Comparison of ENCODE assay signal across 44 mouse cellular contexts in genomic region chr5:103605707-103606106, GRCm38 (mm10). TPM values are rescaled to one million over a fixed set of nuclear protein-coding genes. Genes with fewer than 3 reads are reported as not detected.
"Had no signal": no experiment of that assay in that cellular context is flagged by ENCODE, and none has a peak within 500 bp of the region (broad histone marks: within the 10 kb centered on the region; RNA-seq: fewer than 3 reads in every experiment).

No protein-coding gene starts in this region.

- H3K9me3 ChIP-seq: heart, embryonic 13.5 days; heart, embryonic 15.5 days; hindbrain, embryonic 10.5 days; hindbrain, embryonic 12.5 days; hindbrain, embryonic 13.5 days; hindbrain, embryonic 15.5 days; kidney, embryonic 15.5 days had no signal

- ATAC-seq: hindbrain, embryonic 16.5 days; hindbrain, postnatal 0 days; inflammation-experienced regulatory T-cells, adult 6 months; intestine, embryonic 16.5 days; intestine, postnatal 0 days had no signal

- H3K27ac ChIP-seq: heart, embryonic 13.5 days; heart, embryonic 15.5 days; hindbrain, embryonic 10.5 days; hindbrain, embryonic 12.5 days; hindbrain, embryonic 13.5 days; hindbrain, embryonic 14.5 days; hindbrain, embryonic 15.5 days; hindbrain, postnatal 0 days; kidney, embryonic 15.5 days; kidney, postnatal 0 days; layer of hippocampus, adult 2 months; left cerebral cortex, adult 2 months had no signal

- H3K36me3 ChIP-seq: heart, embryonic 12.5 days; heart, embryonic 13.5 days; heart, embryonic 15.5 days; hindbrain, embryonic 10.5 days; hindbrain, embryonic 12.5 days; hindbrain, embryonic 13.5 days; hindbrain, embryonic 15.5 days; kidney, embryonic 15.5 days had no signal

- H3K4me1 ChIP-seq: heart, embryonic 12.5 days; heart, embryonic 13.5 days; heart, embryonic 15.5 days; hindbrain, embryonic 12.5 days; hindbrain, embryonic 15.5 days; kidney, embryonic 15.5 days had no signal

- H3K4me3 ChIP-seq: heart, embryonic 12.5 days; heart, embryonic 13.5 days; heart, embryonic 15.5 days; hindbrain, embryonic 10.5 days; hindbrain, embryonic 12.5 days; hindbrain, embryonic 13.5 days; hindbrain, embryonic 15.5 days; kidney, embryonic 15.5 days; layer of hippocampus, adult 2 months; left cerebral cortex, adult 2 months had no signal

- H3K27me3 ChIP-seq: heart, embryonic 12.5 days; heart, embryonic 13.5 days; heart, embryonic 15.5 days; hindbrain, embryonic 12.5 days; hindbrain, embryonic 13.5 days; hindbrain, embryonic 15.5 days; kidney, embryonic 15.5 days had no signal

- H3K4me2 ChIP-seq: heart, embryonic 11.5 days; heart, embryonic 12.5 days; heart, embryonic 13.5 days; heart, embryonic 15.5 days; hindbrain, embryonic 12.5 days; hindbrain, embryonic 13.5 days; hindbrain, embryonic 14.5 days; hindbrain, embryonic 15.5 days; kidney, embryonic 15.5 days had no signal

- DNase-seq: heart, postnatal 10 days; heart, postnatal 14 days; heart, postnatal 36 days; heart, postnatal 4 days; kidney, adult 18-20 months; kidney, adult 2 months; kidney, adult 8-10 months; kidney, adult 9 months; kidney, postnatal 10 days; kidney, postnatal 14 days; kidney, postnatal 25 days; kidney, postnatal 36 days; layer of hippocampus, adult 9-11 months; layer of hippocampus, postnatal 36 days had no signal

- H3K9ac ChIP-seq: heart, embryonic 12.5 days; heart, embryonic 13.5 days; heart, embryonic 15.5 days; hindbrain, embryonic 12.5 days; hindbrain, embryonic 13.5 days; hindbrain, embryonic 14.5 days; hindbrain, embryonic 15.5 days; kidney, embryonic 15.5 days had no signal

RNA-seq across cellular contexts. Expression of gene Slc10a6, which starts 23.5 kb away (rescaled TPM):
- total RNA-seq: hematopoietic stem cell, adult 5-6 weeks; layer of hippocampus, adult 18-20 months; layer of hippocampus, postnatal 36 days; left cerebral cortex, adult 18-20 months; left cerebral cortex, adult 8-10 months had no signal
- polyA plus RNA-seq: kidney, embryonic 14.5 days had no signal

RNA-seq across cellular contexts. Expression of gene 1700016H13Rik, which starts 50.1 kb away (rescaled TPM):
- total RNA-seq: heart, postnatal 10 days; heart, postnatal 14 days; heart, postnatal 25 days; heart, postnatal 36 days; hematopoietic stem cell, adult 5-6 weeks; layer of hippocampus, adult 18-20 months; layer of hippocampus, adult 2 months; layer of hippocampus, adult 8-10 months; layer of hippocampus, postnatal 10 days; layer of hippocampus, postnatal 14 days; layer of hippocampus, postnatal 25 days; layer of hippocampus, postnatal 36 days; left cerebral cortex, adult 18-20 months; left cerebral cortex, adult 2 months; left cerebral cortex, adult 8-10 months; left cerebral cortex, postnatal 10 days had no signal
- polyA plus RNA-seq: heart, embryonic 11.5 days; hindbrain, embryonic 11.5 days; hindbrain, embryonic 12.5 days; hindbrain, postnatal 0 days; inflammation-experienced regulatory T-cells, adult 6 months; intestine, embryonic 16.5 days; kidney, adult 2 months; kidney, embryonic 15.5 days had no signal
